Mouse (Mus musculus) olfactory bulb, adult 2 months (tissue): Measurements from ENCODE around the gene Zfp3.

ENCODE experiments used
- CTCF ChIP-seq: fragments of 200-500 bp; IDR thresholded peaks from 2 replicates; pipeline ENCODE4 v1.5.1; 2012; ENCODE audit warnings: low read depth, mild to moderate bottlenecking, low read length, moderate library complexity; ENCODE audit not compliant: insufficient read depth
- POLR2A ChIP-seq: fragments of 200-500 bp; IDR thresholded peaks from 2 replicates; pipeline ENCODE4 v1.6.1; 2012; ENCODE audit warnings: mild to moderate bottlenecking, low read depth, low read length, moderate library complexity; ENCODE audit not compliant: insufficient read depth

GRCm38 (mm10) chr11:70804395-70804794 is 40.4 kb downstream of the Zfp3 start:
- TF ChIP-seq CTCF: no peak
- no peak for TF ChIP-seq POLR2A
